Mouse (Mus musculus) T-helper 17 cell (primary cell): ENCODE data around the gene Dpysl4.

Experiments
- in situ Hi-C, 2 experiments: fragments of 300-600 bp; cut with MboI, MseI; formaldehyde crosslinking; loops; 1 replicate in 1 of 2; 2 replicates in 1 of 2; pipeline ENCODE4 v1.15.1; 2025; ENCODE audit warnings: high pct_unique_total_duplicates in 2 of 2

Gene Dpysl4

GRCm38 (mm10) chr7:139145891-139146290 is 60.1 kb downstream of the Dpysl4 start:
- in situ Hi-C loops, result no loop called here

DNA sequence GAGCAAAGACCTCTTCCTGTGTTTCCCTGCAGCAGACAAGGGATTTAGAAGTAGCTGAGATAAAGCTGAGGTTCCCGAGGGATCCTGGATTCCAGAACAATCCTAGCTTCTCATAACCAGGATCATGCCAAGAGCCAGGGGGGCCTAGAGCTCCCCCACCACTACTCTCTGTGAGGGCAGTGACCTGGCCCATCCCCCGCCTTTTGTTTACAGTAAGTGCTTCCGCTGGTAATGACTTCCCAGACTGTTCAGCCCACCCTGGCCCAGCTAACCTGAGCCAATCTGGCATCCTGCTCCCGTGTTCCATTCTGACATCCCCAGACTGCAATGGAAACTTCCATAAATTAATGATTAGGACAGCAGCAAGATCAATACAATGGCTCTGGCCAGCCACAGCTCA is 61.6 kb downstream of the Dpysl4 start:
- in situ Hi-C loops, result no loop called here

DNA sequence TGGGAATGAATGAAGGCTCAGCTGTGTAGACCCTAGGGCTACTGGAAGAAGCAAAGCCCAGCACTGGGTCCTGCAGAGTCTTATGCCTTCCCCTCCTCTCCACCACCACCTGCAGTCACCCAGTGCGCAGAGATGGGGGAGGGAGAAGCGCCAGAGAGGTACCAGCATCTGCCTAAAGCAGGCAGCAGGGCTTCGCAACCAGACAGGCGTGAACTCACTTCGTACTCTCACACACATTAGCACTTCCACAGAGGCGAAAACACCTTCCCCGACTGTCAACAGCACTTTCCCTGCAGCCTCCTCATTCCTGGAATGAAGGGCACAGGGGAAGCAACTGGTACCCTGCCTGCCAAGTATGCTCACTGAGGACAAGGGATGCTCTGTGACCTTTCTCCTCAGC is 63.6 kb downstream of the Dpysl4 start:
- in situ Hi-C loops, result no loop called here

DNA sequence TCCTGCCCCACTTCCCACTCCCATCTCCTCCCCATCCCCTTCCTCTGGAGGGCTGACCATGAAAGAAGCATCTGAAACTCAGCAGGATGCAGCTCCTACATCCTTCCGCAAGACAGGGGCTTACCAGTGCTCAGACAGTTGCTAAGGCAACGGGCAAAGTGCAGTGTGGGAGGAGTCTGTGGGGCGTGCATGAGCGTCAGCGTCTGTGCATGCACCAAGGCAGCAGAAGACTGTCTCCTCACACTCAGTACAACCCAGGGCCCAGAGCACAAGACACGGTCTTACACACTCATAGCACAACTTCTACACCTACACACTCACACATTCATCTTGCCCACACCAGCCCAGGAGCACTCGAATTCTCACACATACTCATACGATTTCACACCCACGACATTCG is 65.3 kb downstream of the Dpysl4 start:
- in situ Hi-C loops, result no loop called here
